Mouse (Mus musculus): Measurements from ENCODE around the gene Slfn2. TPM values are rescaled to one million over a fixed set of nuclear protein-coding genes. Genes with fewer than 3 reads are reported as not detected.

Slfn2 gene
- polyA plus RNA-seq, 1 experiment from 2014 or later, result 5.4 TPM

GRCm38 (mm10) chr11:83066640-83067531 is 2.0 kb downstream of the Slfn2 start:
- H3K9me3 ChIP-seq (ENCODE audit: control insufficient read depth, low read length), result no peaks in the 10 kb centered on the region

GRCm38 (mm10) chr11:83067982-83068694 is 3.2 kb downstream of the Slfn2 start:
- Histone ChIP-seq H3K27ac (ENCODE audit: low read depth) (no peak overlapping the region), H3K9ac (ENCODE audit: low read length) (no peak overlapping the region), H3K27me3 (replicated peaks; ENCODE audit: control insufficient read depth, insufficient read depth, low read length) (no peaks in the 10 kb centered on the region), H3K36me3 (ENCODE audit: control insufficient read depth, insufficient read depth, low read length) (no peaks in the 10 kb centered on the region), H3K4me1 (replicated peaks; ENCODE audit: control insufficient read depth, insufficient read depth, low read length) (no peaks in the 10 kb centered on the region), H3K4me2 (ENCODE audit: low read length) (no peak overlapping the region), H3K4me3 (ENCODE audit: low read depth, low read length) (no peak overlapping the region), H3K9me3 (ENCODE audit: control insufficient read depth, low read length) (no peaks in the 10 kb centered on the region)
- ATAC-seq (replicated peaks; ENCODE audit: low FRiP score, low TSS enrichment, low read depth), result no peak
- DNase-seq (ENCODE audit: low spot score), result peak; percentile 10
- 75% methylated on average over 4 of the region's 4 CpGs for WGBS

More at GRCm38 (mm10) chr11:83066640-83067531, 2.0 kb downstream of the Slfn2 start:
- DNase-seq (ENCODE audit: low spot score) (peak; percentile 43), ATAC-seq (replicated peaks; ENCODE audit: low FRiP score, low TSS enrichment, low read depth) (no peak)
- no peak overlapping the region for H3K9ac ChIP-seq (ENCODE audit: low read length)
- no peak overlapping the region for H3K4me3 ChIP-seq (ENCODE audit: low read depth, low read length)
- no peaks in the 10 kb centered on the region for H3K36me3 ChIP-seq (ENCODE audit: control insufficient read depth, insufficient read depth, low read length)
- H3K27me3 ChIP-seq (replicated peaks; ENCODE audit: control insufficient read depth, insufficient read depth, low read length), result no peaks in the 10 kb centered on the region
- no peaks in the 10 kb centered on the region for H3K4me1 ChIP-seq (replicated peaks; ENCODE audit: control insufficient read depth, insufficient read depth, low read length)
- H3K4me2 ChIP-seq (ENCODE audit: low read length), result no peak overlapping the region
- WGBS, result 55% methylated on average over 11 of the region's 11 CpGs
- H3K27ac ChIP-seq (ENCODE audit: low read depth), result no peak overlapping the region

- H3K4me2 ChIP-seq (ENCODE audit: low read length), result no peak overlapping the region
- H3K36me3 ChIP-seq (ENCODE audit: control insufficient read depth, insufficient read depth, low read length), result no peaks in the 10 kb centered on the region
- H3K9me3 ChIP-seq (ENCODE audit: control insufficient read depth, low read length), result no peaks in the 10 kb centered on the region
- no peaks in the 10 kb centered on the region for H3K27me3 ChIP-seq (replicated peaks; ENCODE audit: control insufficient read depth, insufficient read depth, low read length)
- ATAC-seq (replicated peaks; ENCODE audit: low FRiP score, low TSS enrichment, low read depth), result no peak
- peak; percentile 47 for DNase-seq (ENCODE audit: low spot score)
- H3K27ac ChIP-seq (ENCODE audit: low read depth), result no peak overlapping the region
- no peak overlapping the region for H3K9ac ChIP-seq (ENCODE audit: low read length)
- no peak overlapping the region for H3K4me3 ChIP-seq (ENCODE audit: low read depth, low read length)
- 87% methylated on average over 15 of the region's 15 CpGs for WGBS
- no peaks in the 10 kb centered on the region for H3K4me1 ChIP-seq (replicated peaks; ENCODE audit: control insufficient read depth, insufficient read depth, low read length)
These were observed 5.5 kb downstream of the Slfn2 start for GRCm38 (mm10) chr11:83070321-83070970.

GRCm38 (mm10) chr11:83077714-83078422 is 13.0 kb downstream of the Slfn2 start:
- no peak for ATAC-seq (replicated peaks; ENCODE audit: low FRiP score, low TSS enrichment, low read depth)
- whole genome bisulfite sequencing, result 54% methylated on average over 3 of the region's 3 CpGs

GRCm38 (mm10) chr11:83078423-83079140 is 13.7 kb downstream of the Slfn2 start:
- ATAC-seq (replicated peaks; ENCODE audit: low FRiP score, low TSS enrichment, low read depth) (no peak), DNase-seq (ENCODE audit: low spot score) (no peak)
- Histone ChIP-seq H3K27ac (ENCODE audit: low read depth) (peak overlapping the region; percentile 10; the same call in 1 of the 2 replicates), H3K4me2 (ENCODE audit: low read length) (no peak overlapping the region), H3K4me1 (replicated peaks; ENCODE audit: control insufficient read depth, insufficient read depth, low read length) (no peaks in the 10 kb centered on the region), H3K27me3 (replicated peaks; ENCODE audit: control insufficient read depth, insufficient read depth, low read length) (no peaks in the 10 kb centered on the region), H3K9me3 (ENCODE audit: control insufficient read depth, low read length) (no peaks in the 10 kb centered on the region), H3K4me3 (ENCODE audit: low read depth, low read length) (no peak overlapping the region), H3K9ac (ENCODE audit: low read length) (no peak overlapping the region), H3K36me3 (ENCODE audit: control insufficient read depth, insufficient read depth, low read length) (no peaks in the 10 kb centered on the region)
- 82% methylated on average over 5 of the region's 5 CpGs for whole genome bisulfite sequencing

More at GRCm38 (mm10) chr11:83077714-83078422, 13.0 kb downstream of the Slfn2 start:
- Histone ChIP-seq H3K27me3 (replicated peaks; ENCODE audit: control insufficient read depth, insufficient read depth, low read length) (no peaks in the 10 kb centered on the region), H3K4me1 (replicated peaks; ENCODE audit: control insufficient read depth, insufficient read depth, low read length) (no peaks in the 10 kb centered on the region), H3K36me3 (ENCODE audit: control insufficient read depth, insufficient read depth, low read length) (no peaks in the 10 kb centered on the region), H3K4me3 (ENCODE audit: low read depth, low read length) (no peak overlapping the region), H3K9ac (ENCODE audit: low read length) (no peak overlapping the region), H3K27ac (ENCODE audit: low read depth) (peak overlapping the region; percentile 10; the same call in 1 of the 2 replicates), H3K4me2 (ENCODE audit: low read length) (no peak overlapping the region), H3K9me3 (ENCODE audit: control insufficient read depth, low read length) (no peaks in the 10 kb centered on the region)
- DNase-seq (ENCODE audit: low spot score), result no peak

GRCm38 (mm10) chr11:83079487-83080199 is 14.7 kb downstream of the Slfn2 start:
- no peaks in the 10 kb centered on the region for H3K27me3 ChIP-seq (replicated peaks; ENCODE audit: control insufficient read depth, insufficient read depth, low read length)
- H3K9me3 ChIP-seq (ENCODE audit: control insufficient read depth, low read length), result no peaks in the 10 kb centered on the region
- no peak overlapping the region for H3K27ac ChIP-seq (ENCODE audit: low read depth)
- H3K4me3 ChIP-seq (ENCODE audit: low read depth, low read length), result no peak overlapping the region
- H3K4me2 ChIP-seq (ENCODE audit: low read length), result no peak overlapping the region
- DNase-seq (ENCODE audit: low spot score) (no peak), ATAC-seq (replicated peaks; ENCODE audit: low FRiP score, low TSS enrichment, low read depth) (no peak)
- H3K9ac ChIP-seq (ENCODE audit: low read length), result no peak overlapping the region
- 59% methylated on average over 9 of the region's 9 CpGs for WGBS
- H3K36me3 ChIP-seq (ENCODE audit: control insufficient read depth, insufficient read depth, low read length), result no peaks in the 10 kb centered on the region
- H3K4me1 ChIP-seq (replicated peaks; ENCODE audit: control insufficient read depth, insufficient read depth, low read length), result no peaks in the 10 kb centered on the region

- no peak overlapping the region for H3K9ac ChIP-seq (ENCODE audit: low read length)
- no peaks in the 10 kb centered on the region for H3K36me3 ChIP-seq (ENCODE audit: control insufficient read depth, insufficient read depth, low read length)
- WGBS, result 59% methylated on average over 7 of the region's 7 CpGs
- H3K9me3 ChIP-seq (ENCODE audit: control insufficient read depth, low read length), result no peaks in the 10 kb centered on the region
- H3K4me3 ChIP-seq (ENCODE audit: low read depth, low read length), result no peak overlapping the region
- no peak overlapping the region for H3K4me2 ChIP-seq (ENCODE audit: low read length)
- H3K4me1 ChIP-seq (replicated peaks; ENCODE audit: control insufficient read depth, insufficient read depth, low read length), result no peaks in the 10 kb centered on the region
- DNase-seq (ENCODE audit: low spot score), result no peak
- no peak overlapping the region for H3K27ac ChIP-seq (ENCODE audit: low read depth)
- H3K27me3 ChIP-seq (replicated peaks; ENCODE audit: control insufficient read depth, insufficient read depth, low read length), result no peaks in the 10 kb centered on the region
- ATAC-seq (replicated peaks; ENCODE audit: low FRiP score, low TSS enrichment, low read depth), result no peak
These were observed 18.0 kb downstream of the Slfn2 start for GRCm38 (mm10) chr11:83082741-83083473.
